ENCODE assay signal across 8 mouse cellular contexts in the genomic region with DNA sequence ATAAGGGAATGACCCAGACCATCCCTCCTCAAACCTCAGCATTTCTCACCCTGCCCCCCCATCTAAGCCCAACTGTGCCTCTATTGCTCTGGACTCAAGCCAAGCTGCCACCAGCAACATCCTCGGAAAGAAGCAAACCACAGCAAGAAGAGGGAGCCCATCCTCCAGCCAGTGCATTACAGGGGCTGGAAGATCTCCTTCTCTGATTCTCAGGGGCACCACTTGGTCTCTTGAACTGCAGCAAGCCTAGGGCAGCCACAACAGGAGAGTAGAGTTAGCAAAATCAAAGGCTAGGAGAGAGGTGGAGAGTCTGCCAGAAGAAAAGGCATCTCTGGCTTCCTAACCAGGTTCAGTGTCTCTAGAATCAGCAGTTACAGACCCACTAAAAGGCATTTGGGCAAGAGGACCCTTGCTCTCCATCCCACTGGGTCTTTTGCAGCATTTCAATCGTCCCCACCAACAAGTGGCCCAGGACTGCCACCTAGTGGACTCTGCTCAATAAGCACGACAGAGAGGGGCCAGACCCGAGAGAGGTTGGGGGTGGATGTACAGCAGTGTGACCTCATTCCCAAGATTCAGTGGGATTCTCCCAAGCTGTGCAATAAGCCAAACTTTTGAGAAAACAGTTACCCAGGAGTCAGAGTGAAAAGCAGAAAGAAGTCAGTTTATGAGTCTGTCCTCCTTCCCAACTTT. TPM values are rescaled to one million over a fixed set of nuclear protein-coding genes. Genes with fewer than 3 reads are reported as not detected.
DNase-seq lines count a peak whose midpoint lies in the region; ATAC-seq and TF ChIP-seq lines count a peak whose summit lies in the region.

No protein-coding gene starts in this region.

- no peak overlapping the region for H3K27ac ChIP-seq in forebrain, postnatal 0 days (ENCODE audit: low read depth, low read length)
- no peak overlapping the region for H3K27ac ChIP-seq in hindbrain, embryonic 11.5 days (ENCODE audit: low read depth, low read length)

- no peak overlapping the region for H3K9ac ChIP-seq in forebrain, postnatal 0 days
- H3K9ac ChIP-seq in hindbrain, embryonic 11.5 days (ENCODE audit: low read depth, low read length): peak overlapping the region; percentile 28; the same call in 1 of the 2 replicates

- H3K9me3 ChIP-seq in G1E (replicated peaks): no peaks in the 10 kb centered on the region
- H3K9me3 ChIP-seq in forebrain, postnatal 0 days (ENCODE audit: low read length): no peaks in the 10 kb centered on the region
- H3K9me3 ChIP-seq in hindbrain, embryonic 11.5 days (ENCODE audit: control insufficient read depth, low read length): no peaks in the 10 kb centered on the region

- peak; percentile 33; the same call in 1 of the 2 replicates for TF ChIP-seq CTCF in G1E (IDR thresholded peaks at IDR 0.05; ENCODE audit: low read depth, low read length)
- TF ChIP-seq CTCF in forebrain, postnatal 0 days (IDR thresholded peaks at IDR 0.05; ENCODE audit: low read depth): peak; percentile 97

- 4% methylated on average over 4 of the region's 4 CpGs for WGBS in forebrain, postnatal 0 days
- 13% methylated on average over 4 of the region's 4 CpGs for WGBS in hindbrain, embryonic 11.5 days

- H3K4me1 ChIP-seq in G1E (ENCODE audit: insufficient read depth, low read depth, low read length): peaks cover 2% of the 10 kb centered on the region; the same call in 1 of the 2 replicates
- no peaks in the 10 kb centered on the region; the same call in 1 of the 2 replicates for H3K4me1 ChIP-seq in forebrain, postnatal 0 days (ENCODE audit: insufficient read depth)
- H3K4me1 ChIP-seq in hindbrain, embryonic 11.5 days (replicated peaks; ENCODE audit: control insufficient read depth, insufficient read depth, low read length): no peaks in the 10 kb centered on the region

- peaks cover 14% of the 10 kb centered on the region; the same call in 1 of the 2 replicates for H3K27me3 ChIP-seq in G1E (ENCODE audit: insufficient read depth, low read length)
- no peaks in the 10 kb centered on the region for H3K27me3 ChIP-seq in forebrain, postnatal 0 days (ENCODE audit: insufficient read depth, low read length)
- no peaks in the 10 kb centered on the region for H3K27me3 ChIP-seq in hindbrain, embryonic 11.5 days (ENCODE audit: control insufficient read depth, insufficient read depth, low read length)

- no peak for ATAC-seq in G1E (ENCODE audit: extremely low read depth, insufficient number of reproducible peaks, low FRiP score, poor library complexity, severe bottlenecking)
- peak; percentile 90 for ATAC-seq in forebrain, postnatal 0 days
- ATAC-seq in hindbrain, embryonic 11.5 days (ENCODE audit: low FRiP score): peak; percentile 74

- H3K4me2 ChIP-seq in forebrain, postnatal 0 days (ENCODE audit: low read depth): no peak overlapping the region
- H3K4me2 ChIP-seq in hindbrain, embryonic 11.5 days (replicated peaks; ENCODE audit: low read depth, low read length): no peak overlapping the region

- no peak overlapping the region for H3K4me3 ChIP-seq in G1E (ENCODE audit: low read depth, low read length)
- H3K4me3 ChIP-seq in forebrain, postnatal 0 days (ENCODE audit: low read depth, low read length): no peak overlapping the region
- H3K4me3 ChIP-seq in hindbrain, embryonic 11.5 days (ENCODE audit: low read depth, low read length): no peak overlapping the region

- DNase-seq in G1E (ENCODE audit: low spot score): peak; percentile 24
- DNase-seq in cerebellum, adult 11 months: peak; percentile 82
- DNase-seq in forebrain, postnatal 0 days: peak; percentile 87
- DNase-seq in hindbrain, embryonic 11.5 days (ENCODE audit: low spot score): peak; percentile 91
- DNase-seq in layer of hippocampus, adult 9-11 months: peak; percentile 57
- peak; percentile 83 for DNase-seq in lung, postnatal 25 days (ENCODE audit: low spot score)
- peak; percentile 86 to 87 for DNase-seq in right cerebral cortex, adult 2 months (ENCODE audit: low spot score in 2 of 2)
- DNase-seq in urinary bladder, postnatal 25 days (ENCODE audit: low spot score): peak; percentile 78

- H3K36me3 ChIP-seq in G1E (replicated peaks): peaks cover 6% of the 10 kb centered on the region
- no peaks in the 10 kb centered on the region for H3K36me3 ChIP-seq in forebrain, postnatal 0 days (ENCODE audit: insufficient read depth)
- H3K36me3 ChIP-seq in hindbrain, embryonic 11.5 days (ENCODE audit: control insufficient read depth, insufficient read depth, low read length): no peaks in the 10 kb centered on the region

RNA-seq across cellular contexts. Expression of a gene that starts 42.3 kb away (rescaled TPM):
- total RNA-seq in G1E (2014; fragmentation: Nextera tagmentation): 7.1 and 9.0 TPM in 2 replicates
- 4.7 and 5.3 TPM in 2 replicates for total RNA-seq in G1E (2017)
- 13.3 and 15.8 TPM in 2 replicates for polyA plus RNA-seq in G1E (2012)
- total RNA-seq in forebrain, postnatal 0 days (2014; rRNA removed): 159 and 199 TPM in 2 replicates
- 210 and 211 TPM in 2 replicates for polyA plus RNA-seq in forebrain, postnatal 0 days (2015; fragmentation: Nextera tagmentation; extraction: Ambion mirVana)
- 86.2 and 91.2 TPM in 2 replicates for polyA plus RNA-seq in hindbrain, embryonic 11.5 days (2014; fragmentation: Nextera tagmentation; extraction: Ambion mirVana)

Comparison
In these comparisons a context has a peak if more than half of its experiments do, and no peak if none do; other contexts are left out.
1. DNase-seq: peak in every context shown above with its lines; median percentile 91 in hindbrain, embryonic 11.5 days; 87 in forebrain, postnatal 0 days; 86 in right cerebral cortex, adult 2 months; 83 in lung, postnatal 25 days; 82 in cerebellum, adult 11 months; 78 in urinary bladder, postnatal 25 days; 57 in layer of hippocampus, adult 9-11 months; 24 in G1E.